Mouse (Mus musculus): ENCODE measurements around the gene Spint2.

- TF ChIP-seq CTCF (IDR thresholded peaks at IDR 0.05; ENCODE audit: low read depth) (no peak), EP300 (IDR thresholded peaks at IDR 0.05; ENCODE audit: low read depth) (no peak)
Observed at GRCm38 (mm10) chr7:29231517-29231916, 50.2 kb downstream of the Spint2 start.
